In genomic region chr10:94689176-94689510, GRCm38 (mm10) we compare ENCODE assay signal across 8 mouse cellular contexts. TPM values are rescaled to one million over a fixed set of nuclear protein-coding genes. Genes with fewer than 3 reads are reported as not detected.
DNase-seq lines count a peak whose midpoint lies in the region; ATAC-seq and TF ChIP-seq lines count a peak whose summit lies in the region.

No protein-coding gene starts in this region.

- no peak for TF ChIP-seq CTCF in spleen, adult 2 months (IDR thresholded peaks at IDR 0.05; ENCODE audit: extremely low read depth, insufficient read depth, insufficient read length, insufficient replicate concordance)

- H3K4me3 ChIP-seq in spleen, adult 2 months (ENCODE audit: extremely low read depth, insufficient read depth, insufficient read length): peak overlapping the region; percentile 99
- peak overlapping the region; percentile 91 for H3K4me3 ChIP-seq in limb, embryonic 14.5 days (replicated peaks; ENCODE audit: low read length)

- H3K9ac ChIP-seq in limb, embryonic 14.5 days (ENCODE audit: low read depth, low read length, severe bottlenecking): peak overlapping the region; percentile 97

- H3K36me3 ChIP-seq in spleen, adult 2 months (ENCODE audit: control insufficient read depth, insufficient read depth, low read length): no peaks in the 10 kb centered on the region
- H3K36me3 ChIP-seq in limb, embryonic 14.5 days (ENCODE audit: control insufficient read depth, insufficient read depth, low read length): no peaks in the 10 kb centered on the region
- no peaks in the 10 kb centered on the region for H3K36me3 ChIP-seq in splenic B cell, adult 2 months (ENCODE audit: control insufficient read depth, insufficient read depth, low read length, poor library complexity, severe bottlenecking)

- DNase-seq in spleen, adult 2 months (ENCODE audit: low read depth in 1 of 2, low spot score in 2 of 2): peak in 1 of 2 experiments; percentile 25
- no peak for DNase-seq in spleen, postnatal 36 days (ENCODE audit: low spot score in 2 of 2)
- DNase-seq in limb, embryonic 14.5 days (ENCODE audit: low spot score): peak; percentile 14
- DNase-seq in splenic B cell, adult 2 months (ENCODE audit: low read depth, low spot score): peak; percentile 64
- no peak for DNase-seq in layer of hippocampus, postnatal 10 days (ENCODE audit: low spot score in 2 of 2)
- DNase-seq in cerebellum, adult 11-12 months: no peak
- no peak for DNase-seq in c-Kit-positive CD71-positive TER-119-positive erythroid progenitor cells, embryonic 14.5 days (ENCODE audit: low spot score)

- H3K27me3 ChIP-seq in spleen, adult 2 months (ENCODE audit: control insufficient read depth, insufficient read depth, low read length): no peaks in the 10 kb centered on the region
- H3K27me3 ChIP-seq in limb, embryonic 14.5 days (ENCODE audit: control insufficient read depth, insufficient read depth, low read length): no peaks in the 10 kb centered on the region
- no peaks in the 10 kb centered on the region for H3K27me3 ChIP-seq in splenic B cell, adult 2 months (ENCODE audit: control insufficient read depth, insufficient read depth, low read length, poor library complexity, severe bottlenecking)

- no peaks in the 10 kb centered on the region for H3K9me3 ChIP-seq in limb, embryonic 14.5 days (ENCODE audit: control insufficient read depth, low read length)

- H3K4me1 ChIP-seq in spleen, adult 2 months (ENCODE audit: control insufficient read depth, insufficient read depth, insufficient read length): peaks cover 5% of the 10 kb centered on the region
- H3K4me1 ChIP-seq in limb, embryonic 14.5 days (ENCODE audit: control insufficient read depth, insufficient read depth, low read length): peaks cover 3% of the 10 kb centered on the region

- 2% methylated on average over 7 of the region's 7 CpGs for WGBS in spleen, adult 2 months
- 2% methylated on average over 7 of the region's 7 CpGs for WGBS in limb, embryonic 14.5 days

- peak overlapping the region; percentile 77 for H3K4me2 ChIP-seq in limb, embryonic 14.5 days (replicated peaks; ENCODE audit: low read depth, low read length, severe bottlenecking)

- peak overlapping the region; percentile 82 for H3K27ac ChIP-seq in spleen, adult 2 months (ENCODE audit: insufficient read depth, low read length)
- peak overlapping the region; percentile 92 for H3K27ac ChIP-seq in limb, embryonic 14.5 days (replicated peaks; ENCODE audit: low read depth, low read length)

- ATAC-seq in erythroblast, adult 5-6 weeks (replicated peaks; ENCODE audit: low FRiP score, poor library complexity, severe bottlenecking): peak; percentile 14
- ATAC-seq in limb, embryonic 14.5 days (ENCODE audit: low FRiP score, low read depth): no peak

- no peak for TF ChIP-seq POLR2A in spleen, adult 2 months (IDR thresholded peaks at IDR 0.05; ENCODE audit: low read depth, low read length)
- no peak for TF ChIP-seq POLR2A in limb, embryonic 14.5 days (IDR thresholded peaks at IDR 0.05; ENCODE audit: borderline replicate concordance, extremely low read depth, insufficient read depth, insufficient read length)

RNA-seq across cellular contexts. Expression of gene Cep83, which starts 0.7 kb away (rescaled TPM):
- polyA plus RNA-seq in spleen, adult 2 months (2012; rRNA removed): 2.0 and 3.7 TPM in 2 replicates
- total RNA-seq in erythroblast, adult 5-6 weeks (2015; ENCODE audit: low replicate concordance): 11.5 and 19.8 TPM in 2 replicates
- 15.1 and 16.6 TPM in 2 replicates for total RNA-seq in erythroblast, adult 5-6 weeks (2017; ENCODE audit: low replicate concordance)
- polyA plus RNA-seq in limb, embryonic 14.5 days (2012; rRNA removed): 16.4 and 27.6 TPM in 2 replicates
- 21.4 and 23.4 TPM in 2 replicates for polyA plus RNA-seq in limb, embryonic 14.5 days (2014; fragmentation: Nextera tagmentation; extraction: Ambion mirVana)
- total RNA-seq in layer of hippocampus, postnatal 10 days (2021): 10 to 100 TPM; 33.8 to 36.8 TPM

Comparison
In these comparisons a context has a peak if more than half of its experiments do, and no peak if none do; other contexts are left out.
1. DNase-seq: peak in limb, embryonic 14.5 days (single experiment) and splenic B cell, adult 2 months (single experiment); none in spleen, postnatal 36 days (0 of 2), layer of hippocampus, postnatal 10 days (0 of 2), cerebellum, adult 11-12 months (single experiment) and c-Kit-positive CD71-positive TER-119-positive erythroid progenitor cells, embryonic 14.5 days (single experiment).